Mouse (Mus musculus) kidney, adult 18-20 months (tissue): Measurements from ENCODE around the gene Zfp786.
"Not testable (repeated sequence)": the region's sequence is repeated elsewhere in the genome, so short reads cannot be mapped to it uniquely, and the experiment has no call there.

Experiments used
- DNase-seq: peaks from one replicate; pipeline ENCODE4 v3.0.0; 2021

Zfp786 gene

GRCm38 (mm10) chr6:47830104-47831078 is at the start of gene Zfp786:
Gene Zfp786 (minus strand): TSS chr6:47830867.
- DNase-seq: peak; percentile 92

GRCm38 (mm10) chr6:47880166-47880565 is 49.5 kb upstream of the Zfp786 start:
- no peak for DNase-seq

GRCm38 (mm10) chr6:47879049-47879716 is 48.5 kb upstream of the Zfp786 start:
- no peak for DNase-seq

- no peak for DNase-seq
Measured at GRCm38 (mm10) chr6:47878593-47878992, 47.9 kb upstream of the Zfp786 start.

GRCm38 (mm10) chr6:47878133-47878514 is 47.5 kb upstream of the Zfp786 start:
- DNase-seq: no peak

- peak; percentile 94 for DNase-seq
Measured at GRCm38 (mm10) chr6:47877461-47878132, 46.9 kb upstream of the Zfp786 start.

GRCm38 (mm10) chr6:47877058-47877457 is 46.4 kb upstream of the Zfp786 start, which contains the start of gene Zfp282:
Gene Zfp282 (plus strand): TSS chr6:47877204.
- no peak for DNase-seq

- no peak for DNase-seq
Measured at GRCm38 (mm10) chr6:47872266-47872665, 41.6 kb upstream of the Zfp786 start.

GRCm38 (mm10) chr6:47857729-47858128 is 27.1 kb upstream of the Zfp786 start:
- not testable (repeated sequence) for DNase-seq

- DNase-seq: no peak
Measured at GRCm38 (mm10) chr6:47857241-47857640, 26.6 kb upstream of the Zfp786 start.

- DNase-seq: no peak
Measured at GRCm38 (mm10) chr6:47845779-47846178, 15.1 kb upstream of the Zfp786 start.

GRCm38 (mm10) chr6:47842337-47842736 is 11.7 kb upstream of the Zfp786 start:
- no peak for DNase-seq

- no peak for DNase-seq
Measured at GRCm38 (mm10) chr6:47841831-47842230, 11.2 kb upstream of the Zfp786 start.

GRCm38 (mm10) chr6:47841077-47841476 is 10.4 kb upstream of the Zfp786 start:
- no peak for DNase-seq

GRCm38 (mm10) chr6:47837630-47838029 is 7.0 kb upstream of the Zfp786 start:
- no peak for DNase-seq

- DNase-seq: peak; percentile 75
Measured at GRCm38 (mm10) chr6:47835984-47836521, 5.4 kb upstream of the Zfp786 start.

- peak; percentile 96 for DNase-seq
Measured at GRCm38 (mm10) chr6:47835482-47835983, 4.9 kb upstream of the Zfp786 start, which contains the start of gene Zfp398. Gene Zfp398 (plus strand): TSS chr6:47835661.

- DNase-seq: no peak
Measured at GRCm38 (mm10) chr6:47832220-47832619, 1.6 kb upstream of the Zfp786 start.

GRCm38 (mm10) chr6:47828950-47829349 is 1.7 kb downstream of the Zfp786 start:
- DNase-seq: no peak

GRCm38 (mm10) chr6:47827462-47827861 is 3.2 kb downstream of the Zfp786 start:
- no peak for DNase-seq

GRCm38 (mm10) chr6:47824241-47824640 is 6.4 kb downstream of the Zfp786 start:
- no peak for DNase-seq

- DNase-seq: no peak
Measured at GRCm38 (mm10) chr6:47821776-47822175, 8.9 kb downstream of the Zfp786 start.

GRCm38 (mm10) chr6:47821236-47821635 is 9.4 kb downstream of the Zfp786 start:
- DNase-seq: no peak
